Mouse (Mus musculus): ENCODE results near the gene Vmn1r68.

DNA sequence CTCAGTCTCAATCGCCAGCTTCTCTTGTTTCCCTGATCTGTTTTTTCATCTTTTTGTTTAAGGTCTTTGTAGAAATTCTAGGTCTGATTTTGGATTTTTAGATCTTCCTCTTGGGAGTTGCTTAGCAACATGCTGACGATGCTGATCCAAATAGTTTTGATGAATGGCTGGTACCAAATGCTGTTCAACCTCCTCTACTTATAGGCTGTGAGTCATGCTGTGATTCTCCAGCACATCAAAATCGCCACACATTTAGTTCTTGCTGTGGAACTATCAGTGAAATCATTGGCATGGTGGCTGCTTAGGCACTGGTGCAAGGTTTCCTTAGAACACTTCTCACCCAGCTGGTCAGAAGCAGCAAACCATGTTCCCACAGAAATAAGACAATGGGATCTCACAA lies 100.1 kb downstream of the Vmn1r68 start:
- TF ChIP-seq CTCF (IDR thresholded peaks at IDR 0.05; ENCODE audit: control insufficient read depth, insufficient read depth, insufficient read length) (no peak), USF1 (IDR thresholded peaks at IDR 0.05; ENCODE audit: low read depth) (no peak), MAX (IDR thresholded peaks at IDR 0.05) (no peak), FOSL1 (IDR thresholded peaks at IDR 0.05; ENCODE audit: insufficient read depth, low read length, poor library complexity, severe bottlenecking) (no peak), CEBPB (IDR thresholded peaks at IDR 0.05; ENCODE audit: low read depth) (no peak), MYOG (IDR thresholded peaks at IDR 0.05; ENCODE audit: control insufficient read depth, extremely low read depth, insufficient read length) (no peak), MYOD1 (IDR thresholded peaks at IDR 0.05; ENCODE audit: control insufficient read depth, insufficient read length, low read depth) (no peak)
